Mouse (Mus musculus): ENCODE results near the gene Akr1b8.
A peak's percentile ranks its signal among the peaks of the same experiment; 100 is the strongest.

- TF ChIP-seq CTCF (IDR thresholded peaks at IDR 0.05; ENCODE audit: control insufficient read depth, insufficient read depth, insufficient replicate concordance, low read depth, low read length) (no peak), POLR2A (IDR thresholded peaks at IDR 0.05; ENCODE audit: control insufficient read depth, low read depth, low read length) (0 out of 2 replicates have a peak, but pooled peaks have one; percentile 22)
Observed at GRCm38 (mm10) chr6:34304675-34305241, 49.2 kb upstream of the Akr1b8 start.
